Comparison of ENCODE assay signal across 16 mouse cellular contexts in the genomic region with DNA sequence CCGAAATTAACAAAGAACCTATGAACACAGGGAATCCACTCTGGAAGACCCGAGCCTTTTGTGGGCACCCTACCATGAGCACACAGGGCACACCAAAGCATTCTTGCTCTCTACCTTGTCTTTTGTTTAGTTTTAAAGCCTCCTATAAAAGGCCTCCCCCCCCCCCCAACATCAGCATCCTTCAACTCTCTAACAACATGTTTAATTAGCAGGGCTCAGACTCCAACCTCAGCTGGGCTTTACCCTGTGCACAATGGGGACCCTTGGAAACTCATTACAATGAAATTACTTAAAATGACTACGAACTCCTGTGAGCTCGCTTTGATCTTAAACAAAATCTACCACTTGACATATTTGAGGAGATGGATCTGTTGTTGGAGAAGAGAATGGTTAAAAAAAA.
DNase-seq lines count a peak whose midpoint lies in the region; ATAC-seq and TF ChIP-seq lines count a peak whose summit lies in the region.
"Had no signal": no experiment of that assay in that cellular context is flagged by ENCODE, and none has a peak within 500 bp of the region (broad histone marks: within the 10 kb centered on the region; RNA-seq: fewer than 3 reads in every experiment).

No protein-coding gene starts in this region.

- no peaks in the 10 kb centered on the region for H3K36me3 ChIP-seq in forebrain, embryonic 10.5 days (replicated peaks)
- H3K36me3 ChIP-seq in forebrain, embryonic 15.5 days, result no peaks in the 10 kb centered on the region
- H3K36me3 ChIP-seq in forebrain, embryonic 12.5 days (replicated peaks), result no peaks in the 10 kb centered on the region
- no peaks in the 10 kb centered on the region for H3K36me3 ChIP-seq in forebrain, postnatal 0 days (ENCODE audit: insufficient read depth)
- H3K36me3 ChIP-seq: embryonic facial prominence, embryonic 13.5 days had no signal

- H3K27ac ChIP-seq in forebrain, embryonic 10.5 days, result peak overlapping the region; percentile 84
- H3K27ac ChIP-seq in forebrain, embryonic 15.5 days (replicated peaks), result no peak overlapping the region
- 0 out of 2 replicates have a peak overlapping the region, but pooled peaks have one; percentile 47 for H3K27ac ChIP-seq in forebrain, embryonic 12.5 days
- no peak overlapping the region for H3K27ac ChIP-seq in forebrain, postnatal 0 days (ENCODE audit: low read depth, low read length)
- H3K27ac ChIP-seq: embryonic facial prominence, embryonic 13.5 days had no signal

- H3K9me3 ChIP-seq in forebrain, embryonic 10.5 days, result peaks cover 10% of the 10 kb centered on the region
- H3K9me3 ChIP-seq in forebrain, embryonic 15.5 days, result no peaks in the 10 kb centered on the region
- peaks cover 6% of the 10 kb centered on the region; the same call in 1 of the 2 replicates for H3K9me3 ChIP-seq in forebrain, embryonic 12.5 days
- H3K9me3 ChIP-seq in forebrain, postnatal 0 days (ENCODE audit: low read length), result no peaks in the 10 kb centered on the region
- H3K9me3 ChIP-seq: embryonic facial prominence, embryonic 13.5 days had no signal

- WGBS in forebrain, embryonic 10.5 days, result 19% methylated on average over 4 of the region's 4 CpGs
- WGBS in forebrain, embryonic 15.5 days, result 4% methylated on average over 4 of the region's 4 CpGs
- WGBS in forebrain, embryonic 12.5 days, result 6% methylated on average over 4 of the region's 4 CpGs
- WGBS in forebrain, postnatal 0 days, result 14% methylated on average over 4 of the region's 4 CpGs

- no peak for TF ChIP-seq CTCF in forebrain, postnatal 0 days (IDR thresholded peaks at IDR 0.05; ENCODE audit: low read depth)

- no peaks in the 10 kb centered on the region for H3K27me3 ChIP-seq in forebrain, embryonic 10.5 days (ENCODE audit: poor library complexity, severe bottlenecking)
- no peaks in the 10 kb centered on the region for H3K27me3 ChIP-seq in forebrain, embryonic 15.5 days
- H3K27me3 ChIP-seq in forebrain, embryonic 12.5 days, result no peaks in the 10 kb centered on the region; the same call in 1 of the 2 replicates
- H3K27me3 ChIP-seq in forebrain, postnatal 0 days (ENCODE audit: insufficient read depth, low read length), result no peaks in the 10 kb centered on the region
- H3K27me3 ChIP-seq: embryonic facial prominence, embryonic 13.5 days had no signal

- H3K4me1 ChIP-seq in forebrain, embryonic 10.5 days, result peaks cover 35% of the 10 kb centered on the region
- H3K4me1 ChIP-seq in forebrain, embryonic 15.5 days, result no peaks in the 10 kb centered on the region
- peaks cover 12% of the 10 kb centered on the region; the same call in 1 of the 2 replicates for H3K4me1 ChIP-seq in forebrain, embryonic 12.5 days
- H3K4me1 ChIP-seq in forebrain, postnatal 0 days (ENCODE audit: insufficient read depth), result no peaks in the 10 kb centered on the region

- peak; percentile 52 for DNase-seq in forebrain, embryonic 10.5 days (ENCODE audit: extremely low spot score, low spot score)
- no peak for DNase-seq in forebrain, postnatal 0 days
- DNase-seq in forelimb bud, embryonic 11.5 days (ENCODE audit: low read depth, low spot score), result peak; percentile 30
- no peak for DNase-seq in urinary bladder, postnatal 36 days (ENCODE audit: low spot score in 2 of 2)
- DNase-seq: adrenal gland, adult 2 months; adrenal gland, postnatal 10 days; adrenal gland, postnatal 25 days; cerebellum, adult 11-12 months; cerebellum, adult 2 months; cerebellum, adult 9-10 months; cerebellum, postnatal 10 days; cerebellum, postnatal 25 days had no signal

- no peak overlapping the region for H3K4me3 ChIP-seq in forebrain, embryonic 10.5 days
- no peak overlapping the region for H3K4me3 ChIP-seq in forebrain, embryonic 15.5 days
- H3K4me3 ChIP-seq in forebrain, embryonic 12.5 days (replicated peaks), result no peak overlapping the region
- H3K4me3 ChIP-seq in forebrain, postnatal 0 days (ENCODE audit: low read depth, low read length), result no peak overlapping the region
- H3K4me3 ChIP-seq: embryonic facial prominence, embryonic 13.5 days had no signal

- no peak for ATAC-seq in forebrain, embryonic 15.5 days (replicated peaks)
- ATAC-seq in forebrain, embryonic 12.5 days (ENCODE audit: low FRiP score), result peak; percentile 49; the same call in 1 of the 2 replicates
- no peak for ATAC-seq in forebrain, postnatal 0 days
- ATAC-seq: forebrain, embryonic 16.5 days had no signal

- H3K9ac ChIP-seq in forebrain, embryonic 15.5 days (replicated peaks), result no peak overlapping the region
- no peak overlapping the region for H3K9ac ChIP-seq in forebrain, embryonic 12.5 days
- no peak overlapping the region for H3K9ac ChIP-seq in forebrain, postnatal 0 days
- H3K9ac ChIP-seq: embryonic facial prominence, embryonic 13.5 days had no signal

- H3K4me2 ChIP-seq in forebrain, embryonic 15.5 days (replicated peaks), result no peak overlapping the region
- no peak overlapping the region for H3K4me2 ChIP-seq in forebrain, embryonic 12.5 days
- H3K4me2 ChIP-seq in forebrain, postnatal 0 days (ENCODE audit: low read depth), result no peak overlapping the region
- H3K4me2 ChIP-seq: embryonic facial prominence, embryonic 13.5 days had no signal

Comparison
In these comparisons a context has a peak if more than half of its experiments do, and no peak if none do; other contexts are left out.
1. DNase-seq: peak in forebrain, embryonic 10.5 days (single experiment) and forelimb bud, embryonic 11.5 days (single experiment); none in forebrain, postnatal 0 days (single experiment) and urinary bladder, postnatal 36 days (0 of 2).
2. H3K27ac ChIP-seq: peak in forebrain, embryonic 10.5 days (single experiment) and forebrain, embryonic 12.5 days (single experiment); none in forebrain, embryonic 15.5 days (single experiment) and forebrain, postnatal 0 days (single experiment).